ENCODE assay signal across 20 mouse cellular contexts in the genomic region with DNA sequence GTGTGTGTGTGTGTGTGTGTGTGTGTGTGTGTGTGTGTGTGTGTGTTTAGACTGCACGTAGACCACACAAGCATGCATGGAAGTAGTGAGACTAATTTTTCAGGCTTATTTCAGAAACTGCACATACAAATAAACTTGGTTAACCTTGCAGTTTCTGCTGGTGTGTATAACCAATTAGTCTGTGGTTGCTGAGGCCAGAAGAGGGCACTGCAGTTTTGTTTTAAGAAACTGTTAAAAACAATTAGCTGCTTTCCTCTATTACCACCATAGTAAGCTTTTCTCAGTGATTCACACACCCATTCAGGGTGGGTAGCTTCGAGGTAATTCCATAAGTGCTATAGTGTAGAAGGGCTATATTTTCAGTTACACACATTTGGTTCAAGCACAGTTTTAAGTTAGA. TPM values are rescaled to one million over a fixed set of nuclear protein-coding genes. Genes with fewer than 3 reads are reported as not detected.
A peak's percentile ranks its signal among the peaks of the same experiment; 100 is the strongest.
DNase-seq lines count a peak whose midpoint lies in the region; ATAC-seq and TF ChIP-seq lines count a peak whose summit lies in the region.
"Had no signal": no experiment of that assay in that cellular context is flagged by ENCODE, and none has a peak within 500 bp of the region (broad histone marks: within the 10 kb centered on the region; RNA-seq: fewer than 3 reads in every experiment).

No protein-coding gene starts in this region.

- H3K27me3 ChIP-seq in kidney, adult 2 months (replicated peaks; ENCODE audit: control insufficient read depth, insufficient read depth, low read length) = no peaks in the 10 kb centered on the region
- H3K27me3 ChIP-seq in midbrain, embryonic 11.5 days (ENCODE audit: control insufficient read depth, insufficient read depth, low read length) = no peaks in the 10 kb centered on the region
- no peaks in the 10 kb centered on the region for H3K27me3 ChIP-seq in midbrain, embryonic 13.5 days
- H3K27me3 ChIP-seq: liver, embryonic 13.5 days had no signal

- H3K4me3 ChIP-seq in kidney, adult 2 months (ENCODE audit: insufficient read depth, low read depth, low read length) = no peak overlapping the region
- no peak overlapping the region for H3K4me3 ChIP-seq in midbrain, embryonic 11.5 days (ENCODE audit: low read depth, low read length)
- H3K4me3 ChIP-seq in midbrain, embryonic 13.5 days (replicated peaks) = no peak overlapping the region
- H3K4me3 ChIP-seq: limb, embryonic 10.5 days; liver, embryonic 13.5 days had no signal

- no peak overlapping the region for H3K27ac ChIP-seq in kidney, adult 2 months (ENCODE audit: insufficient read depth, low read depth, low read length)
- H3K27ac ChIP-seq in midbrain, embryonic 11.5 days (ENCODE audit: low read depth, low read length) = no peak overlapping the region
- no peak overlapping the region for H3K27ac ChIP-seq in midbrain, embryonic 13.5 days
- H3K27ac ChIP-seq: limb, embryonic 10.5 days; liver, embryonic 13.5 days; macrophage had no signal

- TF ChIP-seq POLR2A in kidney, adult 2 months (IDR thresholded peaks at IDR 0.05; ENCODE audit: low read depth, low read length) = no peak

- no peak overlapping the region for H3K9ac ChIP-seq in midbrain, embryonic 11.5 days (ENCODE audit: low read length)
- H3K9ac ChIP-seq in midbrain, embryonic 13.5 days (replicated peaks) = no peak overlapping the region
- H3K9ac ChIP-seq: liver, embryonic 13.5 days had no signal

- WGBS in kidney, adult 2 months = 80% methylated on average over 2 of the region's 2 CpGs
- 96% methylated on average over 2 of the region's 2 CpGs for WGBS in midbrain, embryonic 11.5 days
- WGBS in midbrain, embryonic 13.5 days = 93% methylated on average over 2 of the region's 2 CpGs

- H3K4me2 ChIP-seq in midbrain, embryonic 11.5 days = no peak overlapping the region
- no peak overlapping the region for H3K4me2 ChIP-seq in midbrain, embryonic 13.5 days (replicated peaks)
- H3K4me2 ChIP-seq: liver, embryonic 13.5 days had no signal

- DNase-seq in cerebellum, postnatal 14 days = peak; percentile 42 to 53
- no peak for DNase-seq in cerebellum, adult 18-20 months
- DNase-seq in kidney, adult 2 months = peak; percentile 18
- DNase-seq in kidney, adult 9 months = no peak
- peak; percentile 44 for DNase-seq in midbrain, embryonic 11.5 days (ENCODE audit: low spot score, missing footprints)
- DNase-seq in spleen, adult 12 weeks (ENCODE audit: low spot score) = no peak
- DNase-seq: adrenal gland, adult 8-10 months; cerebellum, adult 8-10 months; heart, postnatal 36 days; layer of hippocampus, postnatal 36 days; liver, embryonic 13.5 days; right cerebral cortex, adult 18-20 months; spleen, adult 18-20 months; thymus, postnatal 36 days had no signal

- no peak for TF ChIP-seq CTCF in kidney, adult 2 months (conservative IDR thresholded peaks at IDR 0.05; ENCODE audit: insufficient read depth, insufficient read length, low read depth, low read length)

- ATAC-seq in midbrain, embryonic 11.5 days (ENCODE audit: low FRiP score) = no peak
- ATAC-seq in midbrain, embryonic 13.5 days = no peak
- ATAC-seq in megakaryocyte progenitor cell, adult 5-6 weeks (replicated peaks; ENCODE audit: poor library complexity) = peak; percentile 28; the same call in 1 of the 2 replicates
- ATAC-seq: forebrain, embryonic 14.5 days had no signal

- peaks cover 1% of the 10 kb centered on the region; the same call in 1 of the 2 replicates for H3K36me3 ChIP-seq in kidney, adult 2 months (ENCODE audit: control insufficient read depth, insufficient read depth, low read length)
- H3K36me3 ChIP-seq in midbrain, embryonic 11.5 days (ENCODE audit: control insufficient read depth, insufficient read depth, low read length) = no peaks in the 10 kb centered on the region
- peaks cover 14% of the 10 kb centered on the region for H3K36me3 ChIP-seq in midbrain, embryonic 13.5 days

- H3K9me3 ChIP-seq in midbrain, embryonic 11.5 days (ENCODE audit: control insufficient read depth, low read length) = no peaks in the 10 kb centered on the region
- no peaks in the 10 kb centered on the region for H3K9me3 ChIP-seq in midbrain, embryonic 13.5 days
- H3K9me3 ChIP-seq: limb, embryonic 10.5 days; liver, embryonic 13.5 days had no signal

- no peaks in the 10 kb centered on the region for H3K4me1 ChIP-seq in kidney, adult 2 months (ENCODE audit: control insufficient read depth, insufficient read depth, low read length)
- no peaks in the 10 kb centered on the region for H3K4me1 ChIP-seq in midbrain, embryonic 11.5 days (ENCODE audit: control insufficient read depth, insufficient read depth, low read length)
- no peaks in the 10 kb centered on the region for H3K4me1 ChIP-seq in midbrain, embryonic 13.5 days (replicated peaks)
- H3K4me1 ChIP-seq: limb, embryonic 10.5 days; liver, embryonic 13.5 days had no signal

RNA-seq across cellular contexts. Expression of gene Tmem236, which starts 23.5 kb away (rescaled TPM):
- polyA plus RNA-seq in kidney, adult 2 months (2012; rRNA removed) = 0.03 and 0.05 TPM in 2 replicates
- polyA plus RNA-seq in midbrain, embryonic 11.5 days (2014; fragmentation: Nextera tagmentation; extraction: Ambion mirVana) = 0.08 TPM in 1 of 2 replicates, not detected in the other
- 0.09 TPM in 1 of 2 replicates, not detected in the other for polyA plus RNA-seq in midbrain, embryonic 13.5 days (2015; fragmentation: Nextera tagmentation; extraction: Ambion mirVana)
- not detected in 2 replicates for total RNA-seq in megakaryocyte progenitor cell, adult 5-6 weeks (2015)
- 0.10 and 0.12 TPM in 2 replicates for total RNA-seq in megakaryocyte progenitor cell, adult 5-6 weeks (2017)
- total RNA-seq: heart, postnatal 36 days; monocyte, adult 5-6 weeks had no signal
- polyA plus RNA-seq: forebrain, embryonic 14.5 days; limb, embryonic 10.5 days; liver, embryonic 13.5 days; macrophage had no signal

Comparison
In these comparisons a context has a peak if more than half of its experiments do, and no peak if none do; other contexts are left out.
1. DNase-seq: peak in cerebellum, postnatal 14 days (2 of 2), kidney, adult 2 months (single experiment) and midbrain, embryonic 11.5 days (single experiment); none in cerebellum, adult 18-20 months (0 of 2), kidney, adult 9 months (single experiment) and spleen, adult 12 weeks (single experiment).